Mouse (Mus musculus): ENCODE results near the gene Trove2. TPM values are rescaled to one million over a fixed set of nuclear protein-coding genes. Genes with fewer than 3 reads are reported as not detected.
A peak's percentile ranks its signal among the peaks of the same experiment; 100 is the strongest.

Trove2 gene
- polyA plus RNA-seq, 1 experiment from 2014 or later = 3.4 TPM

DNA sequence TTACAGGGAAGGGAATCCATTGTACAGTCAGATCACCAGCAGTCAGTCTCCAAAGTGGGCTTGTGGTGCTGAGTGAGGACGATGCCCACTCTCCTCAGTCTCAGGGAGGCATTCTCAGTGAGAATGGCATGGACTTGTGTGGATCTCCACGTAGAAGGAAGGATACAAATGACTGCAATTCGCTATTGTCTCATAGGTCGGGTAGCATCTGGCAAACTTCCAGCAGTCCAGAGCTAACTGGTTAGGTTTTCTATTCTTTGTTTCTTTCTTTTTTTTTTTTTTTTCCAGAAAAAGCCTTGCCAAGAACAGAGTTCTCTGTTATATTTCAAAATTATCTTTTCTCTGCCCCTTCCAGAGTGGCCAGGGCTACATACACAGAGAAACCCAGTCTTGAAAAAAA, 69.9 kb downstream of the Trove2 start:
- H3K36me3 ChIP-seq (ENCODE audit: control insufficient read depth, insufficient read depth) = no peaks in the 10 kb centered on the region
- no peak for ATAC-seq
- no peaks in the 10 kb centered on the region for H3K9me3 ChIP-seq (ENCODE audit: control insufficient read depth)
- H3K4me3 ChIP-seq (ENCODE audit: low read depth, low read length) = no peak overlapping the region
- H3K4me2 ChIP-seq (replicated peaks; ENCODE audit: low read depth) = no peak overlapping the region
- H3K27me3 ChIP-seq (replicated peaks; ENCODE audit: control insufficient read depth, insufficient read depth, low read length) = no peaks in the 10 kb centered on the region
- H3K4me1 ChIP-seq (replicated peaks; ENCODE audit: control insufficient read depth, insufficient read depth, low read length) = no peaks in the 10 kb centered on the region
- H3K9ac ChIP-seq (ENCODE audit: low read depth, low read length) = no peak overlapping the region
- WGBS = 56% methylated on average over 4 of the region's 4 CpGs
- no peak overlapping the region for H3K27ac ChIP-seq (ENCODE audit: low read depth, low read length)
- no peak for TF ChIP-seq CTCF (IDR thresholded peaks at IDR 0.05; ENCODE audit: low read depth)

DNA sequence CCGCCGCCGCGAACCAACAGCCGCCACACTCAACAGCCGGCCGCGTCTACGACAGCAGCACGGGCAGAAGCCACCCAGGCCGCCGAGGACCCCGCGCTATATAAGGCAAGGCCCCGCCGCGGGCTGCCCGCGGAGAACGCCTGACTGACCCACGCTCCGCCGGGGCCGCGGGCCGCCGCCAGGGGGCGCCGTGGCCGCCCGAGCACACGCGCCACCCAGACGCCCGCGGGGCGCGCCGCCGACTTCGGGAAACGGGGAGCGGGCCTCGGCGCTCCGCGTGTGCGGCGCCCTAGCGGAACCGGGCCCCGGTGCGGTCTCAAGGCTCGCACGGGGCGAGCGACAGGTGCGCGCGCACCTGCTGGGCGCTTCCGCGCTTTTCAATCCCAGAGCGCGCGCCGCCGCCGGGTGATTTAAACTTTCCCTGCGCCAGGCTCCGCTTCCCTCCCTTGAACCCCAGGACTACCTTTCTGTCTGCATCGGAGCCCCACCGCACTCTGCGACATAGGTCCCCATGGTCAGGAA, 74.1 kb downstream of the Trove2 start, which contains the start of gene Cdc73:
Gene Cdc73, minus strand, starts transcription at position 153 of the 522 bp plus-strand sequence.
- H3K4me2 ChIP-seq (replicated peaks; ENCODE audit: low read depth) = peak within 1 kb of the TSS; percentile 89
- peak; percentile 99 for ATAC-seq
- H3K27ac ChIP-seq (ENCODE audit: low read depth, low read length) = peak within 1 kb of the TSS; percentile 89
- H3K36me3 ChIP-seq (ENCODE audit: control insufficient read depth, insufficient read depth) = no peaks in the 10 kb centered on the region
- H3K9me3 ChIP-seq (ENCODE audit: control insufficient read depth) = no peaks in the 10 kb centered on the region
- H3K27me3 ChIP-seq (replicated peaks; ENCODE audit: control insufficient read depth, insufficient read depth, low read length) = no peaks in the 10 kb centered on the region
- H3K4me1 ChIP-seq (replicated peaks; ENCODE audit: control insufficient read depth, insufficient read depth, low read length) = no peaks in the 10 kb centered on the region
- peak; percentile 68 for TF ChIP-seq CTCF (IDR thresholded peaks at IDR 0.05; ENCODE audit: low read depth)
- peak within 1 kb of the TSS; percentile 72 for H3K4me3 ChIP-seq (ENCODE audit: low read depth, low read length)
- under 1% methylated on average over 66 of the region's 74 CpGs for WGBS
- peak within 1 kb of the TSS; percentile 66 for H3K9ac ChIP-seq (ENCODE audit: low read depth, low read length)

DNA sequence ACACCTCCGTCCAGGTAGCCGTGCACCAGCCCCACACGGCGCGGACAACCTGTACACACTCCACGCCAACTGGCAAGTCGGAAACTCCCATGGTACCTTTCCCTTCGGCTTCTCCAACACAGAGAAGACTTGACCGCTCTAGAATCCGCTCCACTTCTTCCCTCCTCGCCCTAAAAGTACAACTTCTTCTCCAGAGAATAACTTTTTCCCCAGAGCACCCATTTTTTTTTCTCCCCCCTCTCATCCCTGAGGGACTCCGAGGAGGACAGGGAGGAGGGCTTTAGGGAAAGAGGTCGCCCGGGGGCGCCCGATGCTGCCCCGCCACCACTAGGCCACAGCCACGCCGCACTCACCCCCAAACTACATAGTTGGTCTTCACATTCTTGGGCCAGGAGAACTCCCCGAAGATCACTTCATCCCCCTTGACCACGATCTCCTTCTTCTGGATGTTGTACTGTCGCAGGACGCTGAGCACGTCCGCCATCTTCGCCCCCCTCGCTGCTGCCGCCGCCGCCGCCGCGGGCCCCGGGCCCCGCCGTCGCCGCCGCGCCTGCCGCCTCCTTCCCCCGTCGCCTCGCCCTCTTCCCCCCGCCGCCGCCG, 74.6 kb downstream of the Trove2 start:
- no peaks in the 10 kb centered on the region for H3K4me1 ChIP-seq (replicated peaks; ENCODE audit: control insufficient read depth, insufficient read depth, low read length)
- no peaks in the 10 kb centered on the region for H3K36me3 ChIP-seq (ENCODE audit: control insufficient read depth, insufficient read depth)
- H3K9ac ChIP-seq (ENCODE audit: low read depth, low read length) = peak overlapping the region; percentile 66
- 1% methylated on average over 40 of the region's 48 CpGs for WGBS
- peak; percentile 54 for ATAC-seq
- no peak for TF ChIP-seq CTCF (IDR thresholded peaks at IDR 0.05; ENCODE audit: low read depth)
- H3K4me3 ChIP-seq (ENCODE audit: low read depth, low read length) = peak overlapping the region; percentile 72
- no peaks in the 10 kb centered on the region for H3K9me3 ChIP-seq (ENCODE audit: control insufficient read depth)
- H3K4me2 ChIP-seq (replicated peaks; ENCODE audit: low read depth) = peak overlapping the region; percentile 89
- H3K27ac ChIP-seq (ENCODE audit: low read depth, low read length) = peak overlapping the region; percentile 89
- H3K27me3 ChIP-seq (replicated peaks; ENCODE audit: control insufficient read depth, insufficient read depth, low read length) = no peaks in the 10 kb centered on the region

DNA sequence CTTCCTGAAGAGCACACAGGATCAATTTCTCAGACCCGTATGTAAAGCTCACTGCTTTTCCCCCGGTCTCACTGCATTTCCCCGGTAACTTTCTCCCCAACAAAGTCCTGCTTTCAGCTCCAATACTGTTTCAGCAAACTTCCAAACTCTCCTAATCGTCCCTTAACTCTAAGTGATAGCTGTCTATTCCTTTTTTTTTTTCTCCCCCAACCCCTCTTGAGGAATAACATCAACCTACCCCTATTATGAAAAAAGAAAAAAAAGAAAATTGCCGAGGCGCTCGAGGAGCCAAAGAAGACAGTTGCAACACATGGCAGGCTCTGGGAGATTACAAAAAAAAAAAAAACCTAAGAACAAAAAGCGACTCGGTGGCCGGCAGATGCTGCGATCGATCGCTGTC, 75.1 kb downstream of the Trove2 start:
- H3K36me3 ChIP-seq (ENCODE audit: control insufficient read depth, insufficient read depth) = 0 out of 2 replicates have a peak, but pooled peaks cover 3% of the 10 kb centered on the region
- peak overlapping the region; percentile 89 for H3K27ac ChIP-seq (ENCODE audit: low read depth, low read length)
- H3K9me3 ChIP-seq (ENCODE audit: control insufficient read depth) = no peaks in the 10 kb centered on the region
- H3K4me1 ChIP-seq (replicated peaks; ENCODE audit: control insufficient read depth, insufficient read depth, low read length) = no peaks in the 10 kb centered on the region
- no peak for ATAC-seq
- H3K9ac ChIP-seq (ENCODE audit: low read depth, low read length) = peak overlapping the region; percentile 66
- H3K4me3 ChIP-seq (ENCODE audit: low read depth, low read length) = peak overlapping the region; percentile 72
- TF ChIP-seq CTCF (IDR thresholded peaks at IDR 0.05; ENCODE audit: low read depth) = no peak
- H3K4me2 ChIP-seq (replicated peaks; ENCODE audit: low read depth) = peak overlapping the region; percentile 89
- no peaks in the 10 kb centered on the region for H3K27me3 ChIP-seq (replicated peaks; ENCODE audit: control insufficient read depth, insufficient read depth, low read length)
- under 1% methylated on average over 13 of the region's 13 CpGs for WGBS

Other genes starting within 250 kb of the Trove2 start
- 0.14 and 0.17 TPM in 2 replicates for gene B3galt2, start 136.4 kb downstream of the Trove2 start, polyA plus RNA-seq (2015; fragmentation: Nextera tagmentation; extraction: Ambion mirVana)
- 12.6 and 14.3 TPM in 2 replicates for gene Cdc73, start 74.2 kb downstream of the Trove2 start, polyA plus RNA-seq (2015; fragmentation: Nextera tagmentation; extraction: Ambion mirVana)
- 103 and 104 TPM in 2 replicates for gene Glrx2, start 60.7 kb downstream of the Trove2 start, polyA plus RNA-seq (2015; fragmentation: Nextera tagmentation; extraction: Ambion mirVana)
- 65.7 and 68.0 TPM in 2 replicates for gene Uchl5, start 204 bp upstream of the Trove2 start, polyA plus RNA-seq (2015; fragmentation: Nextera tagmentation; extraction: Ambion mirVana)
- gene Rgs2, start 227.1 kb upstream of the Trove2 start, polyA plus RNA-seq (2015; fragmentation: Nextera tagmentation; extraction: Ambion mirVana) = 87.6 and 91.2 TPM in 2 replicates